Mouse (Mus musculus) spleen, adult 2 months (tissue): Measurements from ENCODE around the gene Kcnd3.

ENCODE experiments used
- CTCF ChIP-seq: fragments of 200-500 bp; IDR thresholded peaks from 2 replicates; pipeline ENCODE4 v1.5.1; 2011; ENCODE audit warnings: mild to moderate bottlenecking, inconsistent platforms; ENCODE audit not compliant: insufficient read depth, insufficient read length, insufficient replicate concordance; ENCODE audit errors: extremely low read depth
- POLR2A ChIP-seq: fragments of 200-500 bp; IDR thresholded peaks from 2 replicates; pipeline ENCODE4 v1.6.1; 2011; ENCODE audit warnings: low read depth, low read length, inconsistent platforms

DNA sequence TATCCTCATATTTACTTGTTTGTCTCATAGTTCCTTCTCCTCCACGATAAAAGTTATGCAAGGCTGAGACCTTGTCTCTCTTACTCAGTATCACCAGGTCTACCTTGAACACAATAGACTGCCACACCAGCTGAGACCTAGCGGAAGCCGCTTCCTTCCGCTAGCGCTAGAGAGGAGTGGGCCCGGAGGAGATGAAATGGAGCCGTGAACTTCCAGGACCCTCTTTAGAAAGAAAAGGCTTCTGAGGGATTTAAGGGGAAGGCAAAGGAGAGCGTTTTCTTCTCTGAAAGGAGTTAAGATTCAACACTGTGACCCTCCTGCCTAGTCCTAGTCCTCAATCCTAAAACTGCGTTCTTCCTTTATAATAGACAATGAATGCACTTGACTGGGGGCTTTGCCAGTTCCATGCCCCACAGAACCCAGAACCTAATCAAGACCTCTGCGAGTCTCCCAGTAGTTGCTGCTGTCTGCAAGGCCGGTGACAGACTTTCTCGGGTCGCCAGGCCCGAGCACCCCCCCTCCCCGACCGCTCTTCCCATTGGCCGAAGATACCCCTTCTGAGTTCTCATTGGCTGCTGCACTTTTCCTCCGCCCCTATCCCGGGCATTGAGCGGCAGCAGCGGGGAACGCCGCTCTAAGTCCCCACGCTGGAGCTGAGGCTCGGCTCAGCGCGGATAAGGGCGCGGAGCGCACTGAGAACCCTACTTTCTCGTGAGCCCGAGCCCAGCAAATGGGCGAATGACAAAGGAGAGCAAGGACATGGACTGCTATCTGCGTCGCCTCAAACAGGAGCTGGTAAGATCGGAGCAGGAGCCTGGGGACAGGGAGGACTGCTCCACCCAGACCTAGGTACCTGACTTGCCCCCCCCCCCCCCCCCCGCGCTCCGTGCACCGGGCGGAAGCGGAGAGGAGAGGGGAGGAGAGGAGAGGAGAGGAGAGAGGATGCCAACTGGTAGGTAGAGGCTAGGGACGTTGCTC lies 252.2 kb downstream of the Kcnd3 start, which contains the start of gene Inka2:
- TF ChIP-seq CTCF (no peak), POLR2A (no peak)
